Mouse (Mus musculus): Measurements from ENCODE around the gene Rnf150.

DNA sequence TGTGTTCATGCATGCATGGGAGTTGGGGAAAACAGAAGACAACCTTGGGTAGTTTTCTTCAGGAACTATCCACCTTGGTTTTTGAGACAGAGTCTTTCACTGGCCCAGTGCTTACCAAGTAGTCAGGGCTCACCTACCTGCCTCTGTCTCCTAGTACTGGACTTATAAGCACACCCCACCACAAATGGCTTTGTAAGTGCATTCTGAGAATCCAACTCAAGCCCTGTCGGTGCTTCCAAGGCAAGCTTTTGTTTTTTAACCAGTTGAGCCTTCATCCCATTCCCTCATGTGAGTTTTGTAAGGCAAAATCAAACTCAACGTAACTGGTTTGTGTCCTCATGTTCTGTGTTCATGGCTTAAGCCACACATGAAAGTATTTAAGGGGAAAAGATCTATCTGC is 196.9 kb downstream of the Rnf150 start:
- no peak for TF ChIP-seq CTCF (IDR thresholded peaks at IDR 0.05; ENCODE audit: low read depth)
- no peak for TF ChIP-seq EP300 (optimal IDR thresholded peaks at IDR 0.05)

Measured in stomach, postnatal 0 days (tissue).